Mouse (Mus musculus) erythroblast, embryonic 14.5 days (primary cell): ENCODE measurements at regions not wholly inside any gene's neighbourhood (a gene's known extent, or its start where the extent isn't known, plus 50 kb on each side); places are given as distances from the start of the nearest gene placed in this dataset.

ENCODE experiments used
- H3K27me3 ChIP-seq: 2 replicates; pipeline ENCODE4 v1.6.1; 2012; ENCODE audit warnings: inconsistent platforms; ENCODE audit not compliant: control insufficient read depth
- H3K36me3 ChIP-seq: 2 replicates; pipeline ENCODE4 v1.6.1; 2012; ENCODE audit warnings: mild to moderate bottlenecking, inconsistent platforms; ENCODE audit not compliant: control insufficient read depth
- H3K4me1 ChIP-seq: 2 replicates; pipeline ENCODE4 v1.6.1; 2012; ENCODE audit warnings: inconsistent platforms; ENCODE audit not compliant: control insufficient read depth
- H3K4me3 ChIP-seq: replicated peaks from 2 replicates; pipeline ENCODE3; 2012; ENCODE audit warnings: moderate library complexity, mild to moderate bottlenecking, inconsistent platforms
- H3K9me3 ChIP-seq: 2 replicates; pipeline ENCODE4 v1.6.1; 2012; ENCODE audit warnings: low read length, inconsistent platforms, mixed read lengths; ENCODE audit not compliant: control insufficient read depth
- GATA1 ChIP-seq: IDR thresholded peaks from 2 replicates; pipeline ENCODE4 v1.6.1; 2012; ENCODE audit warnings: low read length, inconsistent platforms, mixed read lengths
- TAL1 ChIP-seq: IDR thresholded peaks from 3 replicates; pipeline ENCODE4 v1.6.1; 2012; ENCODE audit warnings: low read length, inconsistent platforms, mixed read lengths

DNA sequence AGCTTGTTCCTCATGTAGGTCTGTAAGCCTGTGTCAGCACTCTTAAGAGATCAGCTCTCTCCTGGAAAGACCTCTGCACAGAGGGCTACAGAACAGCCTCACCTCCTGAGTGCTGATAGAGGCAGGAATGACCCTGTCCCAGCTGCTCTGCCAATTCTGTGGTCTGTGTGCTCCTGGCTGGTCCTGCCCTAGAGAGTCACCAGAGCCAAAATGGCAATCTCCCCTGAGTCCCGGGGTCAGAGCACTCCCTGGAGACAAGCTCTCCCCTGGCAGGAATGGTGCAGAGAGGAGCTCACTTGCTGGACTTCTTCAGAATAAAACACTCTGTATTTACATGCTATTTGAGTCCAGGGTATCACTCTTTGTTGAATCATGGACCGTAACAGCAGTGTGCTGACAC, 149.9 kb upstream of the Slc4a7 start:
- Histone ChIP-seq H3K4me1 (no peaks in the 10 kb centered on the region), H3K4me3 (no peak overlapping the region), H3K27me3 (no peaks in the 10 kb centered on the region), H3K9me3 (no peaks in the 10 kb centered on the region), H3K36me3 (no peaks in the 10 kb centered on the region)
- no peak for TF ChIP-seq TAL1
- no peak for TF ChIP-seq GATA1

DNA sequence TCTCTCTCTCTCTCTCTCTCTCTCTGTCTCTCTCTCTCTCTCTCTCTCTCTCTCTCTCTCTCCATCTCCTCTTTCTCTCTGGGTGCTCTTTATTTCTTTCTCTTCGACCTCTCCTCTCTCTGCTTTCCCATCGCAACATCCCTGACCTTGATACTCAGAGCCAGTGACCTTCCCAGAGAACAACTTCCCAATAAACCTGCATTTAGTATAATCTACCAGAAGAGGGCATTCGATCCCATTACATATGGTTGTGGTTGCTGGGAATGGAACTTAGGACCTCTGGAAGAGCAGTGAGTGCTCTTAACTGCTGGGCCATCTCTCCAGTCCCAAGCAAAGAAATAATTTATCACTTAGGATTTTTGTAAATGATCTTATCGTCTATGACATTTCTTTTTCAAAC, 127.2 kb upstream of the Slc4a7 start:
- TF ChIP-seq TAL1: no peak
- no peak for TF ChIP-seq GATA1
- Histone ChIP-seq H3K27me3 (no peaks in the 10 kb centered on the region), H3K36me3 (no peaks in the 10 kb centered on the region), H3K9me3 (no peaks in the 10 kb centered on the region), H3K4me3 (no peak overlapping the region), H3K4me1 (no peaks in the 10 kb centered on the region)

DNA sequence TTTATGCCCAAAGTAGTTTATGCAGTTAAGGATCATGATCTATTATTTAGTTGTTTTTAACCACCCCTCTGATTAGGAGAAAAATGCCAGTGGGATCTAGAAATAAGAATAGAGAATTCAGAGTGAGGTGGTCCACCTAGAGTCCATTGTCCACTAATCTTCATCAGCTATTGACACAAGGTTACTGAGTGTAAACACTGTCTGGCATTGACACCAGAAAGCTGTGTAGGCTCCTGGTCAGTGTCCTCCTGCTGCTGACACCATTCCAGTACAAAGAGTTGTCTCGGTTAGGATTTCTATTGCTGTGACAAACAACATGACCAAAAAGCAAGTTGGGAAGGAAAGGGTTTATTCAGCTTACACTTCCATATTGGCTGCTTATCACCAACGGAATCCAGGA, 110.1 kb upstream of the Slc4a7 start:
- Histone ChIP-seq H3K9me3 (no peaks in the 10 kb centered on the region), H3K27me3 (no peaks in the 10 kb centered on the region), H3K4me3 (no peak overlapping the region), H3K4me1 (no peaks in the 10 kb centered on the region), H3K36me3 (no peaks in the 10 kb centered on the region)
- TF ChIP-seq TAL1 (no peak), GATA1 (no peak)

DNA sequence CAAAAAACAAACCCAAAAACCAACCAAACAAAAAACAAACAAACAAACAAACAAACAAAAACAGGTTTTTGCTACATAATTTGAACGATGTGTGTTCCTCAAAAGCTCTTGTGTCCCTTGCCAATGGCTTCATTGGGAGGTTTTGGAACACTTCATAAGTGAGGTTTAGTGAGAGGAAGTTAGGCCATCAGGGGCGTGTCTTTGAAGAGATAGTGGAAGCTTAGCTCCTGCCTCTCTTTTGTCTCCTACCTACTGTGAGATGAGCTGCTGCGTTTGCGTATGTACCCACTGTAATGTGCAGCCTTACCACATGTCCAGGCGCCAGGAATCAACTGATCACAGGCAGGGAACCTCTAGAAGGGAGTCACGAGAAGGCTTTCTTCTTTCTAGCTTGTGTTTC, 107.3 kb upstream of the Slc4a7 start:
- Histone ChIP-seq H3K27me3 (no peaks in the 10 kb centered on the region), H3K4me1 (no peaks in the 10 kb centered on the region)
- TF ChIP-seq GATA1 (no peak), TAL1 (no peak)

DNA sequence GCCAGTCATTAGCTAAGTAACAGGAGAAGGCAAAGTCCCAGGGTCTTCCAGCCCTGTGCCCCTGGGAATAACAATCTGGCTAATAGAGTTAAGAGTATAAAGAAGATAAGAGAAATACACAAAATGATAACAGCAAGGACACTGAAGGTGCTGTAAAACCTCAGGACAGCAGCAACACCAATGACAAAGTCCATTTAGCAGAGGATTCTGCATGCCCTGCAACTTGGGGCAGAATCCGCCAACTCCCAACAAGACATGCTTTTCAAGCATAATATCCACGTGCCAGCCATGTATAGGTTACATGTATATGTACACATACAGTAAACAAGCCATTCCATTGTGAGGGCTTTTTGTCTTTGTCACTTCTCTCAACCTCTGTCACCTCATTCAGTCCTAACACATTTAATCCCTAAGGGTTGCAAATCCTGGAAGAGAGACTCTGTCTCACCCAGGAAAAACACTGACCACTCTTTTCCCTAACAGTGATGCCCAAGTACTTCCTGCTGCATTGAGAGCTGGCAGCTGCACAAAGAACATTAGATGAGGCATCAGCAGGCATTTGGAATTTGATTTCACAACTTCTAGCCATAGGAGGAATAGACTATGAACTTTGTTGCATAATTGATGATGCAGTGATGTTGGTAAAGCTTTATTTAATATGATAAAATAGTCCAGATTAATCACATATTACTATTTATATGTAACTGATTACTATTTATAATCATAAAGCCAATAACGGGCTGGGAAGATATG, 105.8 kb upstream of the Slc4a7 start:
- Histone ChIP-seq H3K4me3 (no peak overlapping the region), H3K4me1 (no peaks in the 10 kb centered on the region), H3K27me3 (no peaks in the 10 kb centered on the region), H3K9me3 (no peaks in the 10 kb centered on the region), H3K36me3 (no peaks in the 10 kb centered on the region)
- no peak for TF ChIP-seq TAL1
- no peak for TF ChIP-seq GATA1

More for the DNA sequence above, 107.3 kb upstream of the Slc4a7 start:
- H3K9me3 ChIP-seq: no peaks in the 10 kb centered on the region
- no peak overlapping the region for H3K4me3 ChIP-seq
- H3K36me3 ChIP-seq: no peaks in the 10 kb centered on the region

DNA sequence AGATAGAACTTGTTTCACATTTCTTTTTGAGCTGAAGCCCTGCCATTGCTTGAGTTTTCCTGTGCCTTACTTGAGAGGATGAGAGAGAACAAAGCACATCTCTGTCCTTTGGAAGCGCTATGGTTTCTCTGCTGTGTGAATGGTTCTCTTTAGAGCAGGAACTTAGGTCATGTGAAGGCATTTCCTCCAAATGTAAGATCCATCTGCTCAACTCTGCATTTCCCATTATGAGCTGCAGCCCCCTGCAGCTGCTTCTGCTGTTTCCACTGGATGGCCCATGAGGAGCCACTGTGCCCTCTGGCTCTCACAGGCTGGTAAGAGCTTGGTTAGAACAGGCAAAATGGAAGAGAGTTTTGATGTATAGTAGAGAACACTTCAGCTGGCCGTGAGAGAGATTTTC, 102.5 kb upstream of the Slc4a7 start:
- no peaks in the 10 kb centered on the region for H3K27me3 ChIP-seq
- H3K36me3 ChIP-seq: no peaks in the 10 kb centered on the region
- TF ChIP-seq GATA1 (no peak), TAL1 (no peak)
- no peaks in the 10 kb centered on the region for H3K4me1 ChIP-seq
- H3K9me3 ChIP-seq: no peaks in the 10 kb centered on the region
- H3K4me3 ChIP-seq: no peak overlapping the region

DNA sequence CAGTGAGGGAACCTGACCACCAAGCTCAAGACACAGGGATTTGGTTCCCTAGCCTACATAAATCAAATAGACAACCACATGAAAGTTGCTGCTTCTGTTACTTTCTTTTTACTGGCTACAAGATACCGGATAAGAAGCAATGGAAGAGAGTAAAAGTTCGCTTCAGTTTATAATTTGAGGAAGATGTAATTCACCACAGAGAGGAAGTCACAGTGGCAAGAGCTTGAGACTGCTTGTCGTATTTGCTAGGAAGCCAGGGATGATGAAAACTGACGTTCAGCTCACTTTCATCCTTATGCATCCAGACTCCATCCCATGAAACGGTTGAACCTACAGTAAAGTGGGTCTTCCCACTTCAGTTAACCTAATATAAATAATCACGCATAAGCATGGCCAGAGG, 102.1 kb upstream of the Slc4a7 start:
- TF ChIP-seq TAL1: no peak
- TF ChIP-seq GATA1: no peak

DNA sequence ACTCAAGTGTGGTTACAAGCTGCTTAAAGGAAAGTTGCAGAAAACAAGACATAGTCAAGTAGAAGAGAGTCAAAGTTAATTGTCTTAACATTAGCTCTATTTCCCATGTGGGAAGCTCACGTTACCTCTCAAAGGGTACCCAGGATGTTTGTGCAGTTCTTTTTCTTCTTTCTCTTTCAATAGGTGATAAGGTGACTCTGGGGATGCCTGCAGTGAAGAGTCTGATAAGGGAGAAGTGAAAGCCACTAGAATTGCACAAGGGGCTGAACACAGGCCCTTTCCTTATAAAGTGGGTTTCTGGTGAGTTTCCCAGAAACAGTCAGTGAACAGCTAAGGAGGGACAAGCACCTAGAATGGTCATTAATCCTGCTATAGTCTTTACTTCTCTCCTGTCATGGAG, 98.6 kb upstream of the Slc4a7 start:
- Histone ChIP-seq H3K4me1 (no peaks in the 10 kb centered on the region), H3K4me3 (no peak overlapping the region), H3K27me3 (no peaks in the 10 kb centered on the region), H3K9me3 (no peaks in the 10 kb centered on the region), H3K36me3 (no peaks in the 10 kb centered on the region)
- TF ChIP-seq GATA1 (no peak), TAL1 (no peak)

More for the DNA sequence above, 102.1 kb upstream of the Slc4a7 start:
- H3K27me3 ChIP-seq: no peaks in the 10 kb centered on the region
- H3K9me3 ChIP-seq: no peaks in the 10 kb centered on the region
- H3K4me1 ChIP-seq: no peaks in the 10 kb centered on the region
- H3K36me3 ChIP-seq: no peaks in the 10 kb centered on the region
- H3K4me3 ChIP-seq: no peak overlapping the region

DNA sequence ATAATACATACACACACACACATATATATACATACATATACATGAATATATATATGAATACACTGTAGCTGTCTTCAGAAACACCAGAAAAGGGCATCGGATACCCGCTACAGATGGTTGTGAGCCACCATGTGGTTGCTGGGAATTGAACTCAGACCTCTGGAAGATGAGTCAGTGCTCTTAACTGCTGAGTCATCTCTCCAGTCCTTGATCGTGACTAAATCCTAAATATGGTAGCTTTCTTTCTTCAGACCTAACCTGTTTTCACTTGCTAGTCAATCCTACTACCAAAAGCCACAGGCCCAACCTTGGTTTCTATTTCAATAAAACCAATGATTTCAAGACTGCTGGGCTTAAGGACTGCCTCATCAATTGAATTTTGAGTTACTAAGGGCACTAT, 95.0 kb upstream of the Slc4a7 start:
- Histone ChIP-seq H3K9me3 (no peaks in the 10 kb centered on the region), H3K27me3 (no peaks in the 10 kb centered on the region), H3K4me1 (no peaks in the 10 kb centered on the region), H3K4me3 (no peak overlapping the region), H3K36me3 (no peaks in the 10 kb centered on the region)
- TF ChIP-seq GATA1 (no peak), TAL1 (no peak)

DNA sequence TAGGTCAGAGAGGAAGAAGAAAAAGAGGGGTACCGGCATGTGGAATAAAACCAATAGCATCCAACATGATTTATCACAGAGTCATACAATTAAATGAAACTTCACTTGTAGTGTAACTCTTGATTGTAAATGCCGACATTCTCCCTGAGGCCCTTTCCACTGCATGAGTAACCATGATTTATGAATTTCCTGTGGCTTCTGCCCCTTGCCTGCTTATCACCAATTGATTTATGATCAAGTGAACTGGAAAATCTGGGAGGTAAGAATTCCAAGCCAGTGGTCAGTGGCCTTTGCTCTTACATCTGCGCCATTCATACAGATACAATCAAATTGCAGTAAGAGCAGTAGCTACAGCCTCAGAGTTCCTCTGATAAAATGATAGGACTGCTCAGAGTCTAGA, 89.8 kb upstream of the Slc4a7 start:
- no peaks in the 10 kb centered on the region for H3K36me3 ChIP-seq
- no peaks in the 10 kb centered on the region for H3K27me3 ChIP-seq
- H3K4me3 ChIP-seq: no peak overlapping the region
- no peaks in the 10 kb centered on the region for H3K4me1 ChIP-seq
- H3K9me3 ChIP-seq: no peaks in the 10 kb centered on the region
- no peak for TF ChIP-seq TAL1
- TF ChIP-seq GATA1: no peak
